Mouse (Mus musculus): ENCODE measurements around the gene Six3. TPM values are rescaled to one million over a fixed set of nuclear protein-coding genes. Genes with fewer than 3 reads are reported as not detected.

The Six3 gene
- total and polyA plus RNA-seq, 2 experiments = not detected

- H3K9ac ChIP-seq (ENCODE audit: low read depth, low read length) = no peak overlapping the region
- no peak overlapping the region for H3K27ac ChIP-seq (replicated peaks; ENCODE audit: insufficient read depth, low read depth, low read length)
- no peaks in the 10 kb centered on the region for H3K4me1 ChIP-seq (ENCODE audit: control insufficient read depth, insufficient read depth, low read length)
- peaks cover 6% of the 10 kb centered on the region; the same call in 1 of the 2 replicates for H3K27me3 ChIP-seq (ENCODE audit: control insufficient read depth, insufficient read depth, low read length)
- no peak for DNase-seq (ENCODE audit: extremely low read depth, low read depth, low spot score)
- H3K4me3 ChIP-seq (ENCODE audit: insufficient read depth, low read depth, low read length) = no peak overlapping the region
- no peaks in the 10 kb centered on the region for H3K79me2 ChIP-seq (ENCODE audit: control insufficient read depth, insufficient read depth, low read length)
- TF ChIP-seq POLR2A (IDR thresholded peaks at IDR 0.05; ENCODE audit: extremely low read depth, insufficient read depth, low read length) (no peak), CTCF (IDR thresholded peaks at IDR 0.05; ENCODE audit: low read depth, low read length) (no peak)
- no peaks in the 10 kb centered on the region for H3K36me3 ChIP-seq (ENCODE audit: control insufficient read depth, insufficient read depth, low read length)
- 16% methylated on average over 6 of the region's 6 CpGs for WGBS
Observed at GRCm38 (mm10) chr17:85637876-85638275, 24.5 kb downstream of the Six3 start.

GRCm38 (mm10) chr17:85645312-85645711, 31.9 kb downstream of the Six3 start:
- no peak for DNase-seq (ENCODE audit: extremely low read depth, low read depth, low spot score)
- H3K79me2 ChIP-seq (ENCODE audit: control insufficient read depth, insufficient read depth, low read length) = no peaks in the 10 kb centered on the region
- H3K27me3 ChIP-seq (ENCODE audit: control insufficient read depth, insufficient read depth, low read length) = peaks cover 8% of the 10 kb centered on the region; the same call in 1 of the 2 replicates
- no peak overlapping the region for H3K9ac ChIP-seq (ENCODE audit: low read depth, low read length)
- TF ChIP-seq CTCF (IDR thresholded peaks at IDR 0.05; ENCODE audit: low read depth, low read length) = no peak
- no peak overlapping the region for H3K27ac ChIP-seq (replicated peaks; ENCODE audit: insufficient read depth, low read depth, low read length)
- H3K4me3 ChIP-seq (ENCODE audit: insufficient read depth, low read depth, low read length) = no peak overlapping the region
- no peaks in the 10 kb centered on the region for H3K4me1 ChIP-seq (ENCODE audit: control insufficient read depth, insufficient read depth, low read length)
- no peaks in the 10 kb centered on the region for H3K36me3 ChIP-seq (ENCODE audit: control insufficient read depth, insufficient read depth, low read length)
- 23% methylated on average over 9 of the region's 12 CpGs for WGBS

- no peak for DNase-seq (ENCODE audit: extremely low read depth, low read depth, low spot score)
- WGBS = 5% methylated on average over 36 of the region's 36 CpGs
- H3K9ac ChIP-seq (ENCODE audit: low read depth, low read length) = no peak overlapping the region
- no peaks in the 10 kb centered on the region for H3K36me3 ChIP-seq (ENCODE audit: control insufficient read depth, insufficient read depth, low read length)
- H3K4me3 ChIP-seq (ENCODE audit: insufficient read depth, low read depth, low read length) = no peak overlapping the region
- no peaks in the 10 kb centered on the region for H3K4me1 ChIP-seq (ENCODE audit: control insufficient read depth, insufficient read depth, low read length)
- H3K27me3 ChIP-seq (ENCODE audit: control insufficient read depth, insufficient read depth, low read length) = peaks cover 8% of the 10 kb centered on the region; the same call in 1 of the 2 replicates
- TF ChIP-seq POLR2A (IDR thresholded peaks at IDR 0.05; ENCODE audit: extremely low read depth, insufficient read depth, low read length) = no peak
- 0 out of 2 replicates have a peak, but pooled peaks have one; percentile 19 for TF ChIP-seq CTCF (IDR thresholded peaks at IDR 0.05; ENCODE audit: low read depth, low read length)
- no peaks in the 10 kb centered on the region for H3K79me2 ChIP-seq (ENCODE audit: control insufficient read depth, insufficient read depth, low read length)
- H3K27ac ChIP-seq (replicated peaks; ENCODE audit: insufficient read depth, low read depth, low read length) = no peak overlapping the region
Observed at GRCm38 (mm10) chr17:85645718-85646665, 32.6 kb downstream of the Six3 start.

- TF ChIP-seq CTCF (IDR thresholded peaks at IDR 0.05; ENCODE audit: low read depth, low read length) (no peak), POLR2A (IDR thresholded peaks at IDR 0.05; ENCODE audit: extremely low read depth, insufficient read depth, low read length) (no peak)
- 73% methylated on average over 1 of the region's 1 CpGs for WGBS
- H3K4me1 ChIP-seq (ENCODE audit: control insufficient read depth, insufficient read depth, low read length) = 0 out of 2 replicates have a peak, but pooled peaks cover 2% of the 10 kb centered on the region
Observed at GRCm38 (mm10) chr17:85660016-85660415, 46.6 kb downstream of the Six3 start.

GRCm38 (mm10) chr17:85661521-85661920, 48.1 kb downstream of the Six3 start:
- H3K27ac ChIP-seq (replicated peaks; ENCODE audit: insufficient read depth, low read depth, low read length) = no peak overlapping the region
- no peaks in the 10 kb centered on the region for H3K79me2 ChIP-seq (ENCODE audit: control insufficient read depth, insufficient read depth, low read length)
- TF ChIP-seq POLR2A (IDR thresholded peaks at IDR 0.05; ENCODE audit: extremely low read depth, insufficient read depth, low read length) (no peak), CTCF (IDR thresholded peaks at IDR 0.05; ENCODE audit: low read depth, low read length) (no peak)
- H3K36me3 ChIP-seq (ENCODE audit: control insufficient read depth, insufficient read depth, low read length) = no peaks in the 10 kb centered on the region
- peaks cover 3% of the 10 kb centered on the region; the same call in 1 of the 2 replicates for H3K27me3 ChIP-seq (ENCODE audit: control insufficient read depth, insufficient read depth, low read length)
- H3K9ac ChIP-seq (ENCODE audit: low read depth, low read length) = no peak overlapping the region
- 53% methylated on average over 5 of the region's 5 CpGs for WGBS
- no peak for DNase-seq (ENCODE audit: extremely low read depth, low read depth, low spot score)
- H3K4me1 ChIP-seq (ENCODE audit: control insufficient read depth, insufficient read depth, low read length) = 0 out of 2 replicates have a peak, but pooled peaks cover 2% of the 10 kb centered on the region
- no peak overlapping the region for H3K4me3 ChIP-seq (ENCODE audit: insufficient read depth, low read depth, low read length)

More at GRCm38 (mm10) chr17:85660016-85660415, 46.6 kb downstream of the Six3 start:
- Histone ChIP-seq H3K36me3 (ENCODE audit: control insufficient read depth, insufficient read depth, low read length) (no peaks in the 10 kb centered on the region), H3K27ac (replicated peaks; ENCODE audit: insufficient read depth, low read depth, low read length) (no peak overlapping the region), H3K27me3 (ENCODE audit: control insufficient read depth, insufficient read depth, low read length) (peaks cover 3% of the 10 kb centered on the region; the same call in 1 of the 2 replicates), H3K4me3 (ENCODE audit: insufficient read depth, low read depth, low read length) (no peak overlapping the region), H3K79me2 (ENCODE audit: control insufficient read depth, insufficient read depth, low read length) (no peaks in the 10 kb centered on the region), H3K9ac (ENCODE audit: low read depth, low read length) (no peak overlapping the region)
- no peak for DNase-seq (ENCODE audit: extremely low read depth, low read depth, low spot score)

Measured in liver, adult 2 months (tissue).